Mouse (Mus musculus): ENCODE data around the gene Kcnd3.

Gene Kcnd3

GRCm38 (mm10) chr3:105722510-105722909, 270.4 kb downstream of the Kcnd3 start:
- no peak for DNase-seq (ENCODE audit: low read depth, low spot score)

Data from 3T3-L1 (cell line).